Mouse (Mus musculus) thymus, adult 2 months (tissue): ENCODE data around the gene Tm9sf2. TPM values are rescaled to one million over a fixed set of nuclear protein-coding genes. Genes with fewer than 3 reads are reported as not detected.

Source experiments
- DNase-seq: peaks from one replicate; pipeline ENCODE4 v3.0.0; 2021
- H3K27ac ChIP-seq: fragments of 200-500 bp; 2 replicates; pipeline ENCODE4 v1.5.1; 2012; ENCODE audit warnings: low read length, control low read depth; ENCODE audit not compliant: control insufficient read depth, insufficient read depth
- H3K27me3 ChIP-seq: fragments of 200-500 bp; 2 replicates; pipeline ENCODE4 v1.6.1; 2012; ENCODE audit warnings: mild to moderate bottlenecking, low read length, moderate library complexity, mixed read lengths; ENCODE audit not compliant: control insufficient read depth, insufficient read depth
- H3K36me3 ChIP-seq: fragments of 200-500 bp; 2 replicates; pipeline ENCODE4 v1.6.1; 2012; ENCODE audit warnings: mild to moderate bottlenecking, low read length, moderate library complexity; ENCODE audit not compliant: control insufficient read depth, insufficient read depth
- H3K4me1 ChIP-seq: fragments of 200-500 bp; replicated peaks from 2 replicates; pipeline ENCODE4 v1.6.1; 2012; ENCODE audit warnings: low read length; ENCODE audit not compliant: control insufficient read depth, insufficient read depth
- H3K4me3 ChIP-seq: fragments of 200-500 bp; 2 replicates; pipeline ENCODE4 v1.5.1; 2012; ENCODE audit warnings: mild to moderate bottlenecking, low read length, control low read depth, moderate library complexity; ENCODE audit not compliant: control insufficient read depth, insufficient read depth
- CTCF ChIP-seq: fragments of 200-500 bp; IDR thresholded peaks from 2 replicates; pipeline ENCODE4 v1.5.1; 2012; ENCODE audit warnings: mild to moderate bottlenecking, control low read depth, low read length, moderate library complexity, borderline replicate concordance; ENCODE audit not compliant: control insufficient read depth, poor library complexity, insufficient read depth; ENCODE audit errors: extremely low read depth
- POLR2A ChIP-seq: fragments of 200-500 bp; IDR thresholded peaks from 2 replicates; pipeline ENCODE4 v1.6.1; 2012; ENCODE audit warnings: mild to moderate bottlenecking, low read length, control low read depth, moderate library complexity; ENCODE audit not compliant: control insufficient read depth, poor library complexity, insufficient read depth; ENCODE audit errors: extremely low read depth
- WGBS: fragments of 180-500 bp; shearing (Covaris S2); methylation state at CpG from one replicate; pipeline ENCODE4 v1.1.7; 2018; 5-methylcytosine and 5-hydroxymethylcytosine counted together
- polyA plus RNA-seq: library from polyadenylated mRNA; depleted of rRNA; stranded (reverse); fragments of >200 nt; gene quantifications from 2 replicates; pipeline ENCODE4 v1.2.3, GENCODE M21; 2012; rRNA removed

The Tm9sf2 gene
- 161 and 179 TPM in 2 replicates for polyA plus RNA-seq

- H3K4me3 ChIP-seq: peak within 1 kb of the TSS; percentile 84
- no peaks in the 10 kb centered on the region for H3K36me3 ChIP-seq
- H3K27me3 ChIP-seq: no peaks in the 10 kb centered on the region
- H3K4me1 ChIP-seq: peaks cover 10% of the 10 kb centered on the region
- DNase-seq: peak; percentile 94
- peak; percentile 98 for TF ChIP-seq POLR2A
- TF ChIP-seq CTCF: peak; percentile 51; the same call in 1 of the 2 replicates
- peak within 1 kb of the TSS; percentile 79 for H3K27ac ChIP-seq
- WGBS: under 1% methylated on average over 76 of the region's 76 CpGs
These were observed at the start of gene Tm9sf2 for GRCm38 (mm10) chr14:122106822-122107468. Gene Tm9sf2 (plus strand): TSS chr14:122107038.

GRCm38 (mm10) chr14:122057941-122058346, 48.9 kb upstream of the Tm9sf2 start:
- TF ChIP-seq POLR2A (no peak), CTCF (no peak)
- Histone ChIP-seq H3K4me3 (no peak overlapping the region), H3K4me1 (peaks cover 54% of the 10 kb centered on the region), H3K27ac (no peak overlapping the region; the same call in 1 of the 2 replicates), H3K27me3 (no peaks in the 10 kb centered on the region), H3K36me3 (no peaks in the 10 kb centered on the region)
- no peak for DNase-seq
- WGBS: 9% methylated on average over 2 of the region's 2 CpGs

GRCm38 (mm10) chr14:122060642-122061041, 46.2 kb upstream of the Tm9sf2 start:
- WGBS: 2% methylated on average over 3 of the region's 3 CpGs
- Histone ChIP-seq H3K4me1 (peaks cover 60% of the 10 kb centered on the region), H3K36me3 (no peaks in the 10 kb centered on the region), H3K4me3 (no peak overlapping the region), H3K27me3 (no peaks in the 10 kb centered on the region), H3K27ac (no peak overlapping the region)
- no peak for TF ChIP-seq CTCF
- TF ChIP-seq POLR2A: no peak
- peak; percentile 88 for DNase-seq

GRCm38 (mm10) chr14:122061376-122061775, 45.5 kb upstream of the Tm9sf2 start:
- Histone ChIP-seq H3K4me3 (no peak overlapping the region), H3K36me3 (no peaks in the 10 kb centered on the region), H3K4me1 (peaks cover 64% of the 10 kb centered on the region), H3K27ac (no peak overlapping the region), H3K27me3 (no peaks in the 10 kb centered on the region)
- TF ChIP-seq POLR2A (no peak), CTCF (no peak)
- WGBS: 97% methylated on average over 6 of the region's 6 CpGs
- DNase-seq: no peak

GRCm38 (mm10) chr14:122062411-122063090, 44.3 kb upstream of the Tm9sf2 start:
- TF ChIP-seq POLR2A (no peak), CTCF (no peak)
- H3K27me3 ChIP-seq: no peaks in the 10 kb centered on the region
- no peak overlapping the region for H3K4me3 ChIP-seq
- no peaks in the 10 kb centered on the region for H3K36me3 ChIP-seq
- no peak for DNase-seq
- peaks cover 65% of the 10 kb centered on the region for H3K4me1 ChIP-seq
- 85% methylated on average over 10 of the region's 10 CpGs for WGBS
- peak overlapping the region; percentile 72 for H3K27ac ChIP-seq

- Histone ChIP-seq H3K4me3 (no peak overlapping the region), H3K36me3 (no peaks in the 10 kb centered on the region), H3K4me1 (peaks cover 60% of the 10 kb centered on the region), H3K27ac (peak overlapping the region; percentile 93), H3K27me3 (no peaks in the 10 kb centered on the region)
- DNase-seq: no peak
- TF ChIP-seq POLR2A (no peak), CTCF (no peak)
- WGBS: 12% methylated on average over 5 of the region's 5 CpGs
These were observed 43.2 kb upstream of the Tm9sf2 start for GRCm38 (mm10) chr14:122063599-122063998.
